Mouse (Mus musculus): Measurements from ENCODE around the gene Tomm20. TPM values are rescaled to one million over a fixed set of nuclear protein-coding genes. Genes with fewer than 3 reads are reported as not detected.
"Not testable (repeated sequence)": the region's sequence is repeated elsewhere in the genome, so short reads cannot be mapped to it uniquely, and the experiment has no call there.

Tomm20 gene
- 100 to 160 TPM (median 138 TPM) in 3 replicates for total RNA-seq (2017)

- ATAC-seq (replicated peaks; ENCODE audit: insufficient number of reproducible peaks, low FRiP score, low TSS enrichment, poor library complexity, severe bottlenecking), result peak; percentile 94
These were observed at the start of gene Tomm20 for GRCm38 (mm10) chr8:126945730-126946163. Gene Tomm20, minus strand, starts transcription at chr8:126945844.

GRCm38 (mm10) chr8:126994506-126994905, 48.9 kb upstream of the Tomm20 start:
- no peak for ATAC-seq (replicated peaks; ENCODE audit: insufficient number of reproducible peaks, low FRiP score, low TSS enrichment, poor library complexity, severe bottlenecking)

- no peak for ATAC-seq (replicated peaks; ENCODE audit: insufficient number of reproducible peaks, low FRiP score, low TSS enrichment, poor library complexity, severe bottlenecking)
These were observed 43.9 kb upstream of the Tomm20 start for GRCm38 (mm10) chr8:126989363-126990153.

- no peak for ATAC-seq (replicated peaks; ENCODE audit: insufficient number of reproducible peaks, low FRiP score, low TSS enrichment, poor library complexity, severe bottlenecking)
These were observed 42.8 kb upstream of the Tomm20 start for GRCm38 (mm10) chr8:126988346-126989006.

- peak; percentile 50; the same call in 1 of the 2 replicates for ATAC-seq (replicated peaks; ENCODE audit: insufficient number of reproducible peaks, low FRiP score, low TSS enrichment, poor library complexity, severe bottlenecking)
These were observed 40.9 kb upstream of the Tomm20 start for GRCm38 (mm10) chr8:126986495-126986894.

- ATAC-seq (replicated peaks; ENCODE audit: insufficient number of reproducible peaks, low FRiP score, low TSS enrichment, poor library complexity, severe bottlenecking), result no peak
These were observed 34.4 kb upstream of the Tomm20 start for GRCm38 (mm10) chr8:126980046-126980445.

GRCm38 (mm10) chr8:126979091-126979920, 33.7 kb upstream of the Tomm20 start:
- ATAC-seq (replicated peaks; ENCODE audit: insufficient number of reproducible peaks, low FRiP score, low TSS enrichment, poor library complexity, severe bottlenecking), result no peak

- not testable (repeated sequence) for ATAC-seq (replicated peaks; ENCODE audit: insufficient number of reproducible peaks, low FRiP score, low TSS enrichment, poor library complexity, severe bottlenecking)
These were observed 32.9 kb upstream of the Tomm20 start for GRCm38 (mm10) chr8:126978535-126978934.

GRCm38 (mm10) chr8:126978028-126978427, 32.4 kb upstream of the Tomm20 start:
- no peak for ATAC-seq (replicated peaks; ENCODE audit: insufficient number of reproducible peaks, low FRiP score, low TSS enrichment, poor library complexity, severe bottlenecking)

GRCm38 (mm10) chr8:126976608-126977348, 31.1 kb upstream of the Tomm20 start:
- no peak for ATAC-seq (replicated peaks; ENCODE audit: insufficient number of reproducible peaks, low FRiP score, low TSS enrichment, poor library complexity, severe bottlenecking)

- no peak for ATAC-seq (replicated peaks; ENCODE audit: insufficient number of reproducible peaks, low FRiP score, low TSS enrichment, poor library complexity, severe bottlenecking)
These were observed 30.1 kb upstream of the Tomm20 start for GRCm38 (mm10) chr8:126975706-126976105.

- no peak for ATAC-seq (replicated peaks; ENCODE audit: insufficient number of reproducible peaks, low FRiP score, low TSS enrichment, poor library complexity, severe bottlenecking)
These were observed 28.9 kb upstream of the Tomm20 start for GRCm38 (mm10) chr8:126974511-126974910.

GRCm38 (mm10) chr8:126973686-126974265, 28.1 kb upstream of the Tomm20 start:
- ATAC-seq (replicated peaks; ENCODE audit: insufficient number of reproducible peaks, low FRiP score, low TSS enrichment, poor library complexity, severe bottlenecking), result no peak

- ATAC-seq (replicated peaks; ENCODE audit: insufficient number of reproducible peaks, low FRiP score, low TSS enrichment, poor library complexity, severe bottlenecking), result no peak
These were observed 27.0 kb upstream of the Tomm20 start for GRCm38 (mm10) chr8:126972649-126973048.

- no peak for ATAC-seq (replicated peaks; ENCODE audit: insufficient number of reproducible peaks, low FRiP score, low TSS enrichment, poor library complexity, severe bottlenecking)
These were observed 26.5 kb upstream of the Tomm20 start for GRCm38 (mm10) chr8:126972102-126972501.

GRCm38 (mm10) chr8:126971314-126971664, 25.6 kb upstream of the Tomm20 start:
- no peak for ATAC-seq (replicated peaks; ENCODE audit: insufficient number of reproducible peaks, low FRiP score, low TSS enrichment, poor library complexity, severe bottlenecking)

GRCm38 (mm10) chr8:126970579-126971313, 25.1 kb upstream of the Tomm20 start, which contains the start of gene Rbm34:
Gene Rbm34, minus strand, starts transcription at chr8:126971071.
- peak; percentile 99 for ATAC-seq (replicated peaks; ENCODE audit: insufficient number of reproducible peaks, low FRiP score, low TSS enrichment, poor library complexity, severe bottlenecking)

GRCm38 (mm10) chr8:126969546-126969945, 23.9 kb upstream of the Tomm20 start:
- ATAC-seq (replicated peaks; ENCODE audit: insufficient number of reproducible peaks, low FRiP score, low TSS enrichment, poor library complexity, severe bottlenecking), result no peak

Data from monocyte, adult 5-6 weeks (primary cell).